Mouse (Mus musculus) MEL (cell line): ENCODE measurements around the gene Cd47.

Source experiments
- MEF2A ChIP-seq: IDR thresholded peaks from 2 replicates; pipeline ENCODE4 v1.6.1; 2014; ENCODE audit warnings: low read depth, mild to moderate bottlenecking, inconsistent platforms, low read length, improper control_type of control experiment; ENCODE audit not compliant: poor library complexity, insufficient replicate concordance, severe bottlenecking; ENCODE audit errors: extremely low read depth
- MXI1 ChIP-seq: IDR thresholded peaks from 2 replicates; pipeline ENCODE4 v1.6.1; 2011; ENCODE audit warnings: mild to moderate bottlenecking, low read depth, low read length, improper control_type of control experiment
- POLR2A ChIP-seq, 2 experiments: IDR thresholded peaks; 2 replicates each; pipeline ENCODE4 v1.6.1; 2011 to 2012; ENCODE audit warnings: low read length in 2 of 2, mild to moderate bottlenecking in 2 of 2, control low read depth in 1 of 2, improper control_type of control experiment in 1 of 2, low read depth in 1 of 2, moderate library complexity in 1 of 2; ENCODE audit not compliant: control insufficient read depth in 1 of 2, insufficient read depth in 1 of 2, poor library complexity in 1 of 2
- SMC3 ChIP-seq: IDR thresholded peaks from 2 replicates; pipeline ENCODE4 v1.6.1; 2011; ENCODE audit warnings: low read depth, low read length, improper control_type of control experiment
- TAL1 ChIP-seq: IDR thresholded peaks from 2 replicates; pipeline ENCODE4 v1.6.1; 2012; ENCODE audit warnings: mild to moderate bottlenecking, inconsistent platforms, low read length, moderate library complexity, mixed read lengths
- ZC3H11A ChIP-seq: IDR thresholded peaks from 2 replicates; pipeline ENCODE4 v1.6.1; 2012; ENCODE audit warnings: low read depth, mild to moderate bottlenecking, inconsistent platforms, low read length, improper control_type of control experiment

DNA sequence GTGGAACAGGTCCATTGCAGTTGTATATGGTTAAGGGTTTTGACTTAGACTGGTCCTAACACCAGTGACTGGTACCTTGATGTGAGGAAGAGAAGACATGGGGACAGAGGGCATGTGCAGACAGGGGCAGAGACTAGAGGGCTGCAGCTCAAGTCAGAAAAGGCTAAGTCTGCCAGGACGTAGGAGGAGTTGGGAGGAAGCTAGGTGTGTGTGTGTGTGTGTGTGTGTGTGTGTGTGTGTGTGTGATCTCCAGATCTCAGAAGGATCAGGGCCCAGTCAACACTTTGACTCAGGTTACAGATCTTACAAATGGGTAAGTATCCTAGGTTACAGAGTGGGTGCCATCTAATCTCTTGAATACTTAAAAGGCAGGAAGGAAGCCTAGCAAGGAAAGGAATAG is 48.3 kb downstream of the Cd47 start:
- TF ChIP-seq POLR2A (IDR thresholded peaks at IDR 0.05; ENCODE audit: control insufficient read depth in 1 of 2, insufficient read depth in 1 of 2, low read depth in 1 of 2, low read length in 2 of 2, poor library complexity in 1 of 2) (no peak), SMC3 (no peak), ZC3H11A (no peak), MEF2A (no peak), TAL1 (no peak), MXI1 (no peak)
